Mouse (Mus musculus): ENCODE results near the gene 2410137M14Rik. TPM values are rescaled to one million over a fixed set of nuclear protein-coding genes. Genes with fewer than 3 reads are reported as not detected.
"Not testable (repeated sequence)": the region's sequence is repeated elsewhere in the genome, so short reads cannot be mapped to it uniquely, and the experiment has no call there.

2410137M14Rik gene
- total and polyA plus RNA-seq, 3 experiments: 0.40 TPM; not detected in 2

DNA sequence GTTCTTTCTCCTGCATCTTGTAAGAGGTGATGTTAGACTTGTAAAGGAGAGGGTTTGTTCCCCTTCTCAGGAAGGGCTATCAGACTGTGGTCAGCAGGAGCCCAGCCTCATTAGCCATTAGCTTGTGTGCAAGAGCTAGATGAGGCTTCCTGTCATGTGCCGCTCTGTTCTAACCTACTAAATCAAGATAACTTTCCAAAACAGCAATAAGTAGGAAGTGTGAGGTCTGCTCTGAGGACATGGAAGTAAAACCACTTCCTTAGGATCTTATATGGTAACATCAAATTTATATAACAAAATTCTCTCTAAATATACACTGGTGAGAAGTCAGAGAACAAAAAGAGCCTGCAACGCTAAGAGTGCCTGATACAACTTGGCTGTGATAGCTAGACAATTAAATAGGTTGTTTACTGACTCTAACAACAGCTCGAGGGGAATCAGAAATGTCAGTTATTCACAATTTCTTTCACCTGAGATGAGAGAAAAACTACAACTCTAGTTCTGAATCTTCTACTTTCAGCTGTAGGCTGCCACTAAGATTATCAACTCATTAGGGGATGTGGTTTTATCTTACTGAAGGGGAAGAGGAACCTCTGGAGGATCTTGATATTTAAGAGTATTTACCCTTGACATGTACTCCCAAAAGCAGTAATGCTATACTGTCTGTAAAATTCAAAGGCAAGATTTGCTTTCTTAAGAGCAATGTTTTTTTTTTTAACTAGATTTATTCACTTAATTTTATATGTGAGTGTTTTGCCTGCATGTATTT is 11.5 kb upstream of the 2410137M14Rik start:
- in situ Hi-C loops (cut with MboI; ENCODE audit: low pct_ligation_motif_present, low pct_unique_long_range_greater_than_20kb, low sequenced_read_pairs) (loop anchor here (10.0 kb wide), 1 partner anchor 78 kb away; no protein-coding TSS in a partner anchor), dilution Hi-C loops (cut with MboI; ENCODE audit: extremely low pct_ligation_motif_present, extremely low pct_unique_long_range_greater_than_20kb, low sequenced_read_pairs) (no loop called here)
- no peaks in the 10 kb centered on the region for H3K9me3 ChIP-seq (replicated peaks; ENCODE audit: low read length)
- H3K79me2 ChIP-seq (replicated peaks; ENCODE audit: control insufficient read depth, extremely low read depth, insufficient read depth, poor library complexity, severe bottlenecking): no peaks in the 10 kb centered on the region
- peak overlapping the region; percentile 23; the same call in 1 of the 2 replicates for H3K9ac ChIP-seq (ENCODE audit: insufficient read depth, low read depth)
- H3K4me2 ChIP-seq (ENCODE audit: insufficient read depth, low read depth, poor library complexity, severe bottlenecking): peak overlapping the region; percentile 32; the same call in 1 of the 2 replicates
- H3K4me3 ChIP-seq (replicated peaks in 1 of 3; ENCODE audit: low read depth in 2 of 3, low read length in 2 of 3, poor library complexity in 1 of 3): peak overlapping the region in 1 of 3 experiments; percentile 8
- peaks cover 3 to 43% of the 10 kb centered on the region in 2 experiments; a peak in 2 of 4 replicates for H3K4me1 ChIP-seq (ENCODE audit: control insufficient read depth in 1 of 2, insufficient read depth in 2 of 2)
- TF ChIP-seq ELF1 (IDR thresholded peaks at IDR 0.05; ENCODE audit: low read depth, low read length): 0 out of 2 replicates have a peak, but pooled peaks have one; percentile 14
- no peak for TF ChIP-seq NRF1 (IDR thresholded peaks at IDR 0.05; ENCODE audit: low read depth, low read length)
- no peak for TF ChIP-seq MXI1 (IDR thresholded peaks at IDR 0.05; ENCODE audit: low read depth, low read length)
- TF ChIP-seq EP300 (IDR thresholded peaks at IDR 0.05; ENCODE audit: low read length): 0 out of 2 replicates have a peak, but pooled peaks have one; percentile 22
- no peak for TF ChIP-seq RAD21 (IDR thresholded peaks at IDR 0.05; ENCODE audit: low read depth, low read length)
- peak; percentile 30; the same call in 1 of the 2 replicates for TF ChIP-seq MEF2A (IDR thresholded peaks at IDR 0.05; ENCODE audit: borderline replicate concordance, low read depth, low read length)
- TF ChIP-seq HCFC1 (IDR thresholded peaks at IDR 0.05; ENCODE audit: low read depth, low read length): no peak
- TF ChIP-seq BHLHE40 (IDR thresholded peaks at IDR 0.05; ENCODE audit: low read depth, low read length): peak; percentile 80
- H3K36me3 ChIP-seq (replicated peaks in 1 of 2; ENCODE audit: control insufficient read depth in 1 of 2, insufficient read depth in 1 of 2, low read length in 1 of 2): peaks cover 0 to 4% of the 10 kb centered on the region in 2 experiments
- no peak for DNase-seq (ENCODE audit: extremely low read depth)
- no peaks in the 10 kb centered on the region for H3K27me3 ChIP-seq (replicated peaks)
- H3K27ac ChIP-seq (ENCODE audit: insufficient read depth, low read depth): no peak overlapping the region

DNA sequence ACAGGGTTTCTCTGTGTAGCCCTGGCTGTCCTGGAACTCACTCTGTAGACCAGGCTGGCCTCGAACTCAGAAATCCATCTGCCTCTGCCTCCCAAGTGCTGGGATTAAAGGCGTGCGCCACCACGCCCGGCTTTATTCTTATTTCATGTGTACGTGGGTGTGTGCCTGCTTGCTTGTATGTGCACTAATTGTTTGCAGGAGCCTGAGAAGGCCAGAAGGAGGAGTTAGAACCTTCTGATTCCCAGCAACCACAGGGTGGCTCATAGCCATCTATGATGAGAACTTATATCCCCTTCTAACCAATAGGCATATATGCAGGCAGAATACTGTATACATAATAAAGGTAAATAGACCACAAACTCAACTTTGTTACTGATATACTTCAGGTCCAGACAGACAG is 9.6 kb upstream of the 2410137M14Rik start:
- H3K4me3 ChIP-seq (replicated peaks in 1 of 3; ENCODE audit: low read depth in 2 of 3, low read length in 2 of 3, poor library complexity in 1 of 3); dilution Hi-C loops (cut with MboI; ENCODE audit: extremely low pct_ligation_motif_present, extremely low pct_unique_long_range_greater_than_20kb, low sequenced_read_pairs); H3K36me3 ChIP-seq (replicated peaks in 1 of 2; ENCODE audit: control insufficient read depth in 1 of 2, insufficient read depth in 1 of 2, low read length in 1 of 2); H3K27ac ChIP-seq (ENCODE audit: insufficient read depth, low read depth); H3K9ac ChIP-seq (ENCODE audit: insufficient read depth, low read depth); H3K27me3 ChIP-seq (replicated peaks); H3K9me3 ChIP-seq (replicated peaks; ENCODE audit: low read length); H3K79me2 ChIP-seq (replicated peaks; ENCODE audit: control insufficient read depth, extremely low read depth, insufficient read depth, poor library complexity, severe bottlenecking); H3K4me2 ChIP-seq (ENCODE audit: insufficient read depth, low read depth, poor library complexity, severe bottlenecking); DNase-seq (ENCODE audit: extremely low read depth): not testable (repeated sequence)
- H3K4me1 ChIP-seq (ENCODE audit: control insufficient read depth in 1 of 2, insufficient read depth in 2 of 2): peaks cover 3 to 38% of the 10 kb centered on the region in 2 experiments; a peak in 2 of 4 replicates
- in situ Hi-C loops (cut with MboI; ENCODE audit: low pct_ligation_motif_present, low pct_unique_long_range_greater_than_20kb, low sequenced_read_pairs): loop anchor here (10.0 kb wide), 1 partner anchor 76 kb away; no protein-coding TSS in a partner anchor
- TF ChIP-seq ZNF384 (IDR thresholded peaks at IDR 0.05; ENCODE audit: low read depth, low read length) (0 out of 2 replicates have a peak, but pooled peaks have one; percentile 3), CTCF (conservative IDR thresholded peaks at IDR 0.05 in 1 of 2, IDR thresholded peaks at IDR 0.05 in 1 of 2; ENCODE audit: low read depth in 2 of 2, low read length in 2 of 2) (peak in 1 of 2 experiments; percentile 13; a peak in 1 of 4 replicates)

DNA sequence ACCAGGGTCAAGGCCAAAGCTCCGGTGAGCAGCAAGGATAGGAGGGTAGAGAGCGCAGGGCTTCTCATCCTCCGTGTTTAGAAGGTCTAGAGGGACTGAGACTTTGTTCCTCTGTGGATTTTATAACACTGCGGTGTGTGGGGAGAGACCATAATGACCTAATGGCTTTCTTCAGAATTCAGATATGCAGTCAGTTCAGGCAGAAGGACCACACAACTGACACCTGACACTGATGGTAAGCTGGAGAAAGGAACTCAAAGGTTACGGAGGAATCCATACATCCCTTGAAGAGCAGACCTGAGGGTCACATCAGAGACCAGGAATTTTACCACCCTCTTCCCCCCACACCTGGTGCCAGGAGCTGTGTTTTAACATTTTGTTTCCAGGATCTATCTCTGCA is 8.4 kb upstream of the 2410137M14Rik start, which contains the start of gene H2-M5:
TSS of gene H2-M5 (minus strand) at position 101 of the 400 bp plus-strand sequence.
- Histone ChIP-seq H3K27me3 (replicated peaks) (no peaks in the 10 kb centered on the region), H3K4me1 (ENCODE audit: control insufficient read depth in 1 of 2, insufficient read depth in 2 of 2) (peaks cover 3 to 26% of the 10 kb centered on the region in 2 experiments; a peak in 2 of 4 replicates), H3K9me3 (replicated peaks; ENCODE audit: low read length) (no peaks in the 10 kb centered on the region), H3K9ac (ENCODE audit: insufficient read depth, low read depth) (no peak within 1 kb of the TSS), H3K79me2 (replicated peaks; ENCODE audit: control insufficient read depth, extremely low read depth, insufficient read depth, poor library complexity, severe bottlenecking) (no peaks in the 10 kb centered on the region), H3K4me3 (replicated peaks in 1 of 3; ENCODE audit: low read depth in 2 of 3, low read length in 2 of 3, poor library complexity in 1 of 3) (no peak within 1 kb of the TSS), H3K36me3 (replicated peaks in 1 of 2; ENCODE audit: control insufficient read depth in 1 of 2, insufficient read depth in 1 of 2, low read length in 1 of 2) (peaks cover 0 to 4% of the 10 kb centered on the region in 2 experiments), H3K27ac (ENCODE audit: insufficient read depth, low read depth) (no peak within 1 kb of the TSS), H3K4me2 (ENCODE audit: insufficient read depth, low read depth, poor library complexity, severe bottlenecking) (no peak within 1 kb of the TSS; the same call in 1 of the 2 replicates)
- dilution Hi-C loops (cut with MboI; ENCODE audit: extremely low pct_ligation_motif_present, extremely low pct_unique_long_range_greater_than_20kb, low sequenced_read_pairs) (no loop called here), in situ Hi-C loops (cut with MboI; ENCODE audit: low pct_ligation_motif_present, low pct_unique_long_range_greater_than_20kb, low sequenced_read_pairs) (no loop called here)
- DNase-seq (ENCODE audit: extremely low read depth): no peak
- no peak for TF ChIP-seq CHD2 (IDR thresholded peaks at IDR 0.05; ENCODE audit: low read length)
- no peak for TF ChIP-seq TCF12 (IDR thresholded peaks at IDR 0.05; ENCODE audit: low read depth, low read length)
